ENCODE assay signal across 8 mouse cellular contexts in genomic region chr2:91071059-91071458, GRCm38 (mm10). TPM values are rescaled to one million over a fixed set of nuclear protein-coding genes. Genes with fewer than 3 reads are reported as not detected.
A peak's percentile ranks its signal among the peaks of the same experiment; 100 is the strongest.
DNase-seq lines count a peak whose midpoint lies in the region; ATAC-seq and TF ChIP-seq lines count a peak whose summit lies in the region.

No protein-coding gene starts in this region.

- DNase-seq in heart, embryonic 10.5 days (ENCODE audit: low spot score), result no peak
- DNase-seq in heart, adult 9 months (ENCODE audit: low spot score in 2 of 2), result no peak
- DNase-seq in liver, embryonic 14.5 days (ENCODE audit: low read depth in 3 of 3, low spot score in 3 of 3), result no peak
- no peak for DNase-seq in gastrocnemius, postnatal 36 days
- no peak for DNase-seq in retina, postnatal 1 day
- no peak for DNase-seq in adrenal gland, adult 2 months

- H3K4me2 ChIP-seq in forebrain, embryonic 15.5 days (replicated peaks), result peak overlapping the region; percentile 58
- peak overlapping the region; percentile 85 for H3K4me2 ChIP-seq in liver, embryonic 14.5 days (ENCODE audit: low read depth)

- TF ChIP-seq EP300 in liver, embryonic 14.5 days (IDR thresholded peaks at IDR 0.05; ENCODE audit: low read depth), result no peak

- intact Hi-C loops in gastrocnemius, postnatal 36 days (cut with DNase I), result no loop called here

- no peaks in the 10 kb centered on the region for H3K9me3 ChIP-seq in heart, embryonic 10.5 days
- no peaks in the 10 kb centered on the region for H3K9me3 ChIP-seq in E14TG2a.4 (ENCODE audit: low read length)
- H3K9me3 ChIP-seq in forebrain, embryonic 15.5 days, result no peaks in the 10 kb centered on the region
- H3K9me3 ChIP-seq in liver, embryonic 14.5 days (ENCODE audit: control insufficient read depth, low read length), result no peaks in the 10 kb centered on the region

- no peak for TF ChIP-seq CTCF in E14TG2a.4 (conservative IDR thresholded peaks at IDR 0.05; ENCODE audit: low read length)
- no peak for TF ChIP-seq CTCF in liver, embryonic 14.5 days (IDR thresholded peaks at IDR 0.05; ENCODE audit: low read depth)

- no peaks in the 10 kb centered on the region for H3K27me3 ChIP-seq in heart, embryonic 10.5 days (ENCODE audit: insufficient read depth, poor library complexity, severe bottlenecking)
- H3K27me3 ChIP-seq in E14TG2a.4 (ENCODE audit: insufficient read depth, low read length), result peaks cover 6% of the 10 kb centered on the region; the same call in 1 of the 2 replicates
- H3K27me3 ChIP-seq in forebrain, embryonic 15.5 days, result no peaks in the 10 kb centered on the region
- H3K27me3 ChIP-seq in liver, embryonic 14.5 days (ENCODE audit: control insufficient read depth, insufficient read depth, low read length), result no peaks in the 10 kb centered on the region

- peak overlapping the region; percentile 70 for H3K9ac ChIP-seq in forebrain, embryonic 15.5 days (replicated peaks)
- H3K9ac ChIP-seq in liver, embryonic 14.5 days (replicated peaks), result peak overlapping the region; percentile 54

- 88% methylated on average over 10 of the region's 10 CpGs for WGBS in heart, embryonic 10.5 days
- 86% methylated on average over 10 of the region's 10 CpGs for WGBS in forebrain, embryonic 15.5 days
- 85% methylated on average over 10 of the region's 10 CpGs for WGBS in liver, embryonic 14.5 days (ENCODE audit: insufficient replicate concordance)

- H3K4me1 ChIP-seq in heart, embryonic 10.5 days, result peaks cover 43% of the 10 kb centered on the region
- peaks cover 47% of the 10 kb centered on the region for H3K4me1 ChIP-seq in E14TG2a.4 (replicated peaks; ENCODE audit: low read depth, low read length)
- peaks cover 26% of the 10 kb centered on the region for H3K4me1 ChIP-seq in forebrain, embryonic 15.5 days
- peaks cover 0 to 11% of the 10 kb centered on the region in 2 experiments; a peak in 3 of 4 replicates for H3K4me1 ChIP-seq in liver, embryonic 14.5 days (replicated peaks; ENCODE audit: control insufficient read depth in 2 of 2, insufficient read depth in 2 of 2, low read length in 1 of 2)

- H3K4me3 ChIP-seq in heart, embryonic 10.5 days, result peak overlapping the region; percentile 63
- H3K4me3 ChIP-seq in E14TG2a.4 (replicated peaks; ENCODE audit: low read length), result peak overlapping the region; percentile 85
- H3K4me3 ChIP-seq in forebrain, embryonic 15.5 days, result peak overlapping the region; percentile 74
- H3K4me3 ChIP-seq in liver, embryonic 14.5 days (ENCODE audit: insufficient read depth in 1 of 2, low read depth in 2 of 2, low read length in 2 of 2), result no peak overlapping the region

- peaks cover 18% of the 10 kb centered on the region; the same call in 1 of the 2 replicates for H3K36me3 ChIP-seq in heart, embryonic 10.5 days
- peaks cover 9% of the 10 kb centered on the region; the same call in 1 of the 2 replicates for H3K36me3 ChIP-seq in E14TG2a.4 (ENCODE audit: insufficient read depth, low read length)
- 0 out of 2 replicates have a peak, but pooled peaks cover 4% of the 10 kb centered on the region for H3K36me3 ChIP-seq in forebrain, embryonic 15.5 days
- no peaks in the 10 kb centered on the region for H3K36me3 ChIP-seq in liver, embryonic 14.5 days (replicated peaks; ENCODE audit: control insufficient read depth, insufficient read depth, low read depth)

- ATAC-seq in forebrain, embryonic 15.5 days (replicated peaks), result no peak
- no peak for ATAC-seq in liver, embryonic 14.5 days (ENCODE audit: insufficient read depth)

- peak overlapping the region; percentile 89 for H3K27ac ChIP-seq in heart, embryonic 10.5 days
- peak overlapping the region; percentile 79 for H3K27ac ChIP-seq in forebrain, embryonic 15.5 days (replicated peaks)
- no peak overlapping the region for H3K27ac ChIP-seq in liver, embryonic 14.5 days

RNA-seq across cellular contexts. Expression of gene Slc39a13, which starts 0.8 kb away (rescaled TPM):
- 32.6 and 37.5 TPM in 2 replicates for polyA plus RNA-seq in heart, embryonic 10.5 days (2016; fragmentation: Nextera tagmentation; extraction: Ambion mirVana)
- polyA plus RNA-seq in forebrain, embryonic 15.5 days (2015; fragmentation: Nextera tagmentation; extraction: Ambion mirVana), result 23.7 and 27.8 TPM in 2 replicates
- 11.1 and 11.2 TPM in 2 replicates for polyA plus RNA-seq in liver, embryonic 14.5 days (2012; rRNA removed)
- polyA plus RNA-seq in liver, embryonic 14.5 days (2014; fragmentation: Nextera tagmentation; extraction: Ambion mirVana), result 8.1 and 8.4 TPM in 2 replicates
- total RNA-seq in gastrocnemius, postnatal 36 days (2021), result 10 to 100 TPM; 21.1 to 21.7 TPM
- 10 to 100 TPM; 27.7 to 36.7 TPM for total RNA-seq in adrenal gland, adult 2 months (2021)
- polyA plus RNA-seq in adrenal gland, adult 2 months (2012; rRNA removed), result 60.4 and 66.7 TPM in 2 replicates

RNA-seq across cellular contexts. Expression of gene Spi1, which starts 11.1 kb away (rescaled TPM):
- 0.99 and 4.1 TPM in 2 replicates for polyA plus RNA-seq in heart, embryonic 10.5 days (2016; fragmentation: Nextera tagmentation; extraction: Ambion mirVana)
- polyA plus RNA-seq in forebrain, embryonic 15.5 days (2015; fragmentation: Nextera tagmentation; extraction: Ambion mirVana), result 2.4 and 3.0 TPM in 2 replicates
- 13.3 and 20.5 TPM in 2 replicates for polyA plus RNA-seq in liver, embryonic 14.5 days (2012; rRNA removed)
- polyA plus RNA-seq in liver, embryonic 14.5 days (2014; fragmentation: Nextera tagmentation; extraction: Ambion mirVana), result 12.4 and 15.6 TPM in 2 replicates
- total RNA-seq in gastrocnemius, postnatal 36 days (2021), result 1 to 10 TPM in 1 of 2 experiments, under 1 TPM in 1; 0.91 to 1.1 TPM
- 1 to 10 TPM; 5.0 to 7.1 TPM for total RNA-seq in adrenal gland, adult 2 months (2021)
- polyA plus RNA-seq in adrenal gland, adult 2 months (2012; rRNA removed), result 17.6 and 21.9 TPM in 2 replicates

RNA-seq across cellular contexts. Expression of gene Psmc3, which starts 17.2 kb away (rescaled TPM):
- polyA plus RNA-seq in heart, embryonic 10.5 days (2016; fragmentation: Nextera tagmentation; extraction: Ambion mirVana), result 315 and 334 TPM in 2 replicates
- polyA plus RNA-seq in forebrain, embryonic 15.5 days (2015; fragmentation: Nextera tagmentation; extraction: Ambion mirVana), result 230 and 231 TPM in 2 replicates
- 77.7 and 126 TPM in 2 replicates for polyA plus RNA-seq in liver, embryonic 14.5 days (2012; rRNA removed)
- 174 and 186 TPM in 2 replicates for polyA plus RNA-seq in liver, embryonic 14.5 days (2014; fragmentation: Nextera tagmentation; extraction: Ambion mirVana)
- total RNA-seq in gastrocnemius, postnatal 36 days (2021), result 100 to 1,000 TPM; 223 to 229 TPM
- total RNA-seq in adrenal gland, adult 2 months (2021), result 100 to 1,000 TPM; 235 to 255 TPM
- 28.1 and 31.9 TPM in 2 replicates for polyA plus RNA-seq in adrenal gland, adult 2 months (2012; rRNA removed)

RNA-seq across cellular contexts. Expression of gene Rapsn, which starts 35.6 kb away (rescaled TPM):
- 6.6 and 13.8 TPM in 2 replicates for polyA plus RNA-seq in heart, embryonic 10.5 days (2016; fragmentation: Nextera tagmentation; extraction: Ambion mirVana)
- 0.63 and 0.74 TPM in 2 replicates for polyA plus RNA-seq in forebrain, embryonic 15.5 days (2015; fragmentation: Nextera tagmentation; extraction: Ambion mirVana)
- 0.55 and 0.78 TPM in 2 replicates for polyA plus RNA-seq in liver, embryonic 14.5 days (2012; rRNA removed)
- polyA plus RNA-seq in liver, embryonic 14.5 days (2014; fragmentation: Nextera tagmentation; extraction: Ambion mirVana), result 0.62 and 1.1 TPM in 2 replicates
- total RNA-seq in gastrocnemius, postnatal 36 days (2021), result 10 to 100 TPM; 21.7 to 23.9 TPM
- 1 to 10 TPM in 1 of 2 experiments, under 1 TPM in 1; 0.72 to 3.1 TPM for total RNA-seq in adrenal gland, adult 2 months (2021)
- 3.8 and 5.0 TPM in 2 replicates for polyA plus RNA-seq in adrenal gland, adult 2 months (2012; rRNA removed)

RNA-seq across cellular contexts. Expression of gene Mybpc3, which starts 46.9 kb away (rescaled TPM):
- polyA plus RNA-seq in heart, embryonic 10.5 days (2016; fragmentation: Nextera tagmentation; extraction: Ambion mirVana), result 450 and 1,030 TPM in 2 replicates
- 0.14 TPM in 1 of 2 replicates, not detected in the other for polyA plus RNA-seq in forebrain, embryonic 15.5 days (2015; fragmentation: Nextera tagmentation; extraction: Ambion mirVana)
- 0.03 and 0.04 TPM in 2 replicates for polyA plus RNA-seq in liver, embryonic 14.5 days (2012; rRNA removed)
- polyA plus RNA-seq in liver, embryonic 14.5 days (2014; fragmentation: Nextera tagmentation; extraction: Ambion mirVana), result not detected in 2 replicates
- not detected for total RNA-seq in gastrocnemius, postnatal 36 days (2021)
- under 1 TPM; 0.07 to 0.09 TPM for total RNA-seq in adrenal gland, adult 2 months (2021)
- polyA plus RNA-seq in adrenal gland, adult 2 months (2012; rRNA removed), result not detected in 2 replicates

Comparison
In these comparisons a context has a peak if more than half of its experiments do, and no peak if none do; other contexts are left out.
1. H3K4me3 ChIP-seq: peak in heart, embryonic 10.5 days (single experiment), E14TG2a.4 (single experiment) and forebrain, embryonic 15.5 days (single experiment); none in liver, embryonic 14.5 days (0 of 2).